Comparison of ENCODE assay signal across 23 mouse cellular contexts in the genomic region with DNA sequence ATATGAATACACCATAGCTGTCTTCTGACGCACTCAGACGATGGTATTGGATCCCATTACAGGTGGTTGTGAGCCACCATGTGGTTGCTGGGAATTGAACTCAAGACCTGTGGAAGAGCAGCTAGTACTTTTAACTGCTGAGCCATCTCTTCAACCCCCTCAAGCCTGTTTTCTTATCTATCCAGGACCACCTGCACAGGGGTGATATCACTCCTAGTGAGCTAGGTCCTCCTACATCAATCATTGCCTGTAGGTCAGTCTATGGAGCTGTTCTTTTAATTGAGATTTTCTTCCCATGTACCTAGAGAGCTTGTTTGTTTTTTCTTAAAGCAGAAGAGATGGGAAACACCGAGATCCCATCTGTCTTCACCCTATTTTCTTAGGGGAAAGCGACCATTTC. TPM values are rescaled to one million over a fixed set of nuclear protein-coding genes. Genes with fewer than 3 reads are reported as not detected.
"Had no signal": no experiment of that assay in that cellular context is flagged by ENCODE, and none has a peak within 500 bp of the region (broad histone marks: within the 10 kb centered on the region; RNA-seq: fewer than 3 reads in every experiment).

No protein-coding gene starts in this region.

- H3K36me3 ChIP-seq: midbrain, embryonic 12.5 days; stomach, embryonic 15.5 days had no signal

- DNase-seq: kidney, adult 18-20 months; kidney, postnatal 10 days; kidney, postnatal 4 days; lung, adult 2 months; lung, postnatal 36 days; right cerebral cortex, postnatal 4 days; spleen, adult 18-20 months; thymus, postnatal 36 days had no signal

- H3K9ac ChIP-seq: midbrain, embryonic 12.5 days; stomach, embryonic 15.5 days had no signal

- H3K27ac ChIP-seq: layer of hippocampus, adult 2 months; limb, embryonic 10.5 days; midbrain, embryonic 12.5 days; stomach, embryonic 15.5 days had no signal

- H3K27me3 ChIP-seq: megakaryocyte, embryonic 14.5 days; midbrain, embryonic 12.5 days; stomach, embryonic 15.5 days had no signal

- H3K4me2 ChIP-seq: midbrain, embryonic 12.5 days; stomach, embryonic 15.5 days had no signal

- H3K9me3 ChIP-seq: limb, embryonic 10.5 days; megakaryocyte, embryonic 14.5 days; midbrain, embryonic 12.5 days; stomach, embryonic 15.5 days had no signal

- ATAC-seq: hindbrain, embryonic 16.5 days; inflammation-experienced regulatory T-cells, adult 6 months; lung, postnatal 0 days had no signal

- H3K4me3 ChIP-seq: layer of hippocampus, adult 2 months; limb, embryonic 10.5 days; megakaryocyte, embryonic 14.5 days; midbrain, embryonic 12.5 days; stomach, embryonic 15.5 days had no signal

RNA-seq across cellular contexts. Expression of a gene that starts 12.6 kb away (rescaled TPM):
- total RNA-seq: layer of hippocampus, adult 2 months had no signal
- polyA plus RNA-seq: inflammation-experienced regulatory T-cells, adult 6 months; kidney, embryonic 14.5 days; lung, adult 2 months; lung, postnatal 0 days; neural tube, embryonic 14.5 days had no signal

RNA-seq across cellular contexts. Expression of a gene that starts 34.0 kb away (rescaled TPM):
- total RNA-seq: layer of hippocampus, adult 2 months; layer of hippocampus, postnatal 10 days; left cerebral cortex, postnatal 10 days had no signal
- polyA plus RNA-seq: hindbrain, embryonic 16.5 days; inflammation-experienced regulatory T-cells, adult 6 months; kidney, embryonic 14.5 days; limb, embryonic 10.5 days; limb, embryonic 14.5 days; lung, adult 2 months; lung, postnatal 0 days; midbrain, embryonic 12.5 days; neural tube, embryonic 14.5 days; stomach, embryonic 15.5 days; testis, adult 2 months; thymus, postnatal 0 days had no signal
